Mouse (Mus musculus): ENCODE data around the gene Scn9a.

Scn9a gene

GRCm38 (mm10) chr2:66462458-66462857, 172.3 kb downstream of the Scn9a start:
- DNase-seq: no peak

- DNase-seq: peak; percentile 54 to 61
These were observed 194.1 kb downstream of the Scn9a start, which contains the start of gene Scn1a for GRCm38 (mm10) chr2:66440711-66441110. Gene Scn1a (minus strand): TSS chr2:66440840.

GRCm38 (mm10) chr2:66439764-66440471, 194.8 kb downstream of the Scn9a start:
- DNase-seq: peak; percentile 59 to 64

GRCm38 (mm10) chr2:66436286-66436685, 198.5 kb downstream of the Scn9a start:
- no peak for DNase-seq

Measured in cerebellum, postnatal 25 days (tissue).